Mouse (Mus musculus) limb, embryonic 14.5 days (tissue): ENCODE results near the gene Lztfl1. TPM values are rescaled to one million over a fixed set of nuclear protein-coding genes. Genes with fewer than 3 reads are reported as not detected.

ENCODE experiments used
- ATAC-seq: fragments of 200-750 bp; cut with Nextera tagmentation; 2 replicates; pipeline ENCODE4 v1.8.0; 2017; ENCODE audit warnings: low read depth, moderate number of reproducible peaks, moderate TSS enrichment; ENCODE audit not compliant: low FRiP score
- DNase-seq: peaks from one replicate; pipeline ENCODE4 v3.0.0-alpha.2; 2015; ENCODE audit warnings: low spot score
- H3K27ac ChIP-seq: fragments of 300-500 bp; sonication (generic); replicated peaks from 2 replicates; pipeline ENCODE4 v1.5.1; 2014; ENCODE audit warnings: low read depth, mild to moderate bottlenecking, low read length, moderate library complexity, mixed read lengths
- H3K27me3 ChIP-seq: fragments of 300-500 bp; sonication (generic); 2 replicates; pipeline ENCODE4 v1.6.1; 2014; ENCODE audit warnings: low read length, mixed read lengths; ENCODE audit not compliant: control insufficient read depth, insufficient read depth
- H3K36me3 ChIP-seq: fragments of 300-500 bp; sonication (generic); 2 replicates; pipeline ENCODE4 v1.6.1; 2014; ENCODE audit warnings: mild to moderate bottlenecking, low read length, moderate library complexity, mixed read lengths; ENCODE audit not compliant: control insufficient read depth, insufficient read depth
- H3K4me1 ChIP-seq: fragments of 300-500 bp; sonication (generic); 2 replicates; pipeline ENCODE4 v1.6.1; 2014; ENCODE audit warnings: antibody characterized with exemption, low read length, mixed read lengths; ENCODE audit not compliant: control insufficient read depth, insufficient read depth
- H3K4me2 ChIP-seq: fragments of 300-500 bp; sonication (generic); replicated peaks from 2 replicates; pipeline ENCODE4 v1.6.1; 2014; ENCODE audit warnings: low read depth, mild to moderate bottlenecking, low read length, moderate library complexity; ENCODE audit not compliant: severe bottlenecking
- H3K4me3 ChIP-seq: fragments of 300-500 bp; sonication (generic); replicated peaks from 2 replicates; pipeline ENCODE4 v1.5.1; 2014; ENCODE audit warnings: low read length
- H3K9ac ChIP-seq: fragments of 300-500 bp; sonication (generic); 2 replicates; pipeline ENCODE4 v1.6.1; 2014; ENCODE audit warnings: mild to moderate bottlenecking, low read depth, low read length, moderate library complexity; ENCODE audit not compliant: severe bottlenecking
- H3K9me3 ChIP-seq: fragments of 300-500 bp; sonication (generic); 2 replicates; pipeline ENCODE4 v1.6.1; 2016; ENCODE audit warnings: low read length; ENCODE audit not compliant: control insufficient read depth
- POLR2A ChIP-seq: fragments of 200-500 bp; IDR thresholded peaks from 2 replicates; pipeline ENCODE4 v1.8.0; 2012; ENCODE audit warnings: inconsistent platforms, mild to moderate bottlenecking, moderate library complexity, borderline replicate concordance; ENCODE audit not compliant: insufficient read depth, insufficient read length; ENCODE audit errors: extremely low read depth
- WGBS: fragments of 180-500 bp; shearing (Covaris S2); extraction: QIAGEN DNeasy Blood & Tissue Kit; methylation state at CpG from one replicate; pipeline ENCODE4 v1.1.7; 2014; 5-methylcytosine and 5-hydroxymethylcytosine counted together
- polyA plus RNA-seq, 2 experiments: library from polyadenylated mRNA; depleted of rRNA in 1 of 2; stranded (reverse) in 1 of 2; unstranded in 1 of 2; fragments of >200 nt; fragmentation: Nextera tagmentation in 1 of 2; extraction: Ambion mirVana in 1 of 2; gene quantifications; 2 replicates each; pipeline versions ENCODE4 v1.2.1 to v1.2.3; 2012 to 2014

Lztfl1 gene
- polyA plus RNA-seq, 2 experiments, result 33.6 to 74.3 TPM

- 46% methylated on average over 2 of the region's 2 CpGs for WGBS
These were observed 8.3 kb downstream of the Lztfl1 start for GRCm38 (mm10) chr9:123709226-123709625.

GRCm38 (mm10) chr9:123701822-123702221 lies 15.7 kb downstream of the Lztfl1 start:
- no peak overlapping the region for H3K4me2 ChIP-seq
- H3K9me3 ChIP-seq, result no peaks in the 10 kb centered on the region
- peaks cover 43% of the 10 kb centered on the region for H3K36me3 ChIP-seq
- TF ChIP-seq POLR2A, result no peak
- DNase-seq (no peak), ATAC-seq (no peak)
- H3K4me3 ChIP-seq, result no peak overlapping the region
- H3K9ac ChIP-seq, result no peak overlapping the region
- 94% methylated on average over 5 of the region's 5 CpGs for WGBS
- H3K4me1 ChIP-seq, result no peaks in the 10 kb centered on the region
- no peaks in the 10 kb centered on the region for H3K27me3 ChIP-seq
- H3K27ac ChIP-seq, result no peak overlapping the region

More at GRCm38 (mm10) chr9:123709226-123709625, 8.3 kb downstream of the Lztfl1 start:
- H3K9me3 ChIP-seq, result no peaks in the 10 kb centered on the region
- no peak overlapping the region for H3K4me2 ChIP-seq
- H3K36me3 ChIP-seq, result peaks cover 52% of the 10 kb centered on the region
- no peaks in the 10 kb centered on the region for H3K27me3 ChIP-seq
- no peak overlapping the region for H3K4me3 ChIP-seq
- no peak overlapping the region for H3K9ac ChIP-seq
- DNase-seq (no peak), ATAC-seq (no peak)
- H3K27ac ChIP-seq, result no peak overlapping the region
- no peaks in the 10 kb centered on the region for H3K4me1 ChIP-seq
- TF ChIP-seq POLR2A, result no peak

- ATAC-seq, result no peak
- 83% methylated on average over 3 of the region's 3 CpGs for WGBS
These were observed 21.7 kb downstream of the Lztfl1 start for GRCm38 (mm10) chr9:123695634-123696302.

GRCm38 (mm10) chr9:123688227-123688626 lies 29.3 kb downstream of the Lztfl1 start:
- DNase-seq (no peak), ATAC-seq (no peak)
- Histone ChIP-seq H3K4me3 (no peak overlapping the region), H3K4me1 (no peaks in the 10 kb centered on the region), H3K4me2 (no peak overlapping the region), H3K27ac (no peak overlapping the region), H3K36me3 (peaks cover 3% of the 10 kb centered on the region; the same call in 1 of the 2 replicates), H3K9me3 (no peaks in the 10 kb centered on the region), H3K9ac (no peak overlapping the region), H3K27me3 (no peaks in the 10 kb centered on the region)
- TF ChIP-seq POLR2A, result no peak
- 68% methylated on average over 1 of the region's 1 CpGs for WGBS

More at GRCm38 (mm10) chr9:123695634-123696302, 21.7 kb downstream of the Lztfl1 start:
- H3K27ac ChIP-seq, result no peak overlapping the region
- no peaks in the 10 kb centered on the region for H3K27me3 ChIP-seq
- H3K4me2 ChIP-seq, result no peak overlapping the region
- no peak overlapping the region for H3K9ac ChIP-seq
- no peaks in the 10 kb centered on the region for H3K9me3 ChIP-seq
- no peak for DNase-seq
- H3K4me3 ChIP-seq, result no peak overlapping the region
- TF ChIP-seq POLR2A, result no peak
- peaks cover 27% of the 10 kb centered on the region for H3K36me3 ChIP-seq
- H3K4me1 ChIP-seq, result no peaks in the 10 kb centered on the region

GRCm38 (mm10) chr9:123686206-123686605 lies 31.3 kb downstream of the Lztfl1 start:
- 80% methylated on average over 5 of the region's 5 CpGs for WGBS
- Histone ChIP-seq H3K27me3 (no peaks in the 10 kb centered on the region; the same call in 1 of the 2 replicates), H3K4me2 (no peak overlapping the region), H3K9me3 (no peaks in the 10 kb centered on the region), H3K4me1 (no peaks in the 10 kb centered on the region), H3K27ac (no peak overlapping the region), H3K4me3 (no peak overlapping the region), H3K36me3 (no peaks in the 10 kb centered on the region), H3K9ac (no peak overlapping the region)
- no peak for TF ChIP-seq POLR2A
- DNase-seq (no peak), ATAC-seq (no peak)
